Mouse (Mus musculus): ENCODE results near the gene Ptprj.

DNA sequence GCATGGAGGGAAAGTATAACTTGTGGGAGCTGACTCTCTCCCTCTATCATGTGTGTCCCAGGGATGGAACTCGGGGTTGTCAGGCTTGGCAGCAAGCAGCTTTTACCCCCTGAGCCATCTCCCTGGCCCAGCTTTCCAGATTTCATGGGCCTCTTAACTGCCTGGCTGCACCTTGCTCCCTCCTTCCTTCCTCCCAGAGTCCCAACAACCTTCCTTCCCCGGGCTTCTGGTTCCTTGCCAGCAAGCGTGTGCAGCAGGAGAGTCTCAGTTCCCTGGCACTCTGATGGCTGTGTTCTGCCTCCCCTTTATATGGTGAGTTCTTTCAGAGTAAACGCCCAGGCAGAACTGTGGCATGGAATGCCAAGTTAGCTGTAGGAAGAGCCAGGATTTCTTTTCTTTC lies 43.9 kb upstream of the Ptprj start:
- no peak for TF ChIP-seq FLI1 (IDR thresholded peaks at IDR 0.05; ENCODE audit: low read length)
- TF ChIP-seq GATA1 (IDR thresholded peaks at IDR 0.05; ENCODE audit: borderline replicate concordance, low read length) = no peak
